Mouse (Mus musculus) heart, postnatal 0 days (tissue): ENCODE data around the gene Megf11. TPM values are rescaled to one million over a fixed set of nuclear protein-coding genes. Genes with fewer than 3 reads are reported as not detected.

ENCODE experiments used
- ATAC-seq: fragments of 200-750 bp; cut with Nextera tagmentation; 2 replicates; pipeline ENCODE4 v1.8.0; 2017; ENCODE audit warnings: low read depth, moderate number of reproducible peaks, moderate library complexity; ENCODE audit not compliant: insufficient read depth
- DNase-seq: peaks from one replicate; pipeline ENCODE4 v3.0.0-alpha.2; 2016; ENCODE audit warnings: low spot score
- H3K27ac ChIP-seq: fragments of 300-500 bp; sonication (generic); 2 replicates; pipeline ENCODE4 v1.5.1; 2014; ENCODE audit warnings: low read depth, mild to moderate bottlenecking
- H3K27me3 ChIP-seq: fragments of 300-500 bp; sonication (generic); 2 replicates; pipeline ENCODE4 v1.6.1; 2014; ENCODE audit warnings: low read length, mixed read lengths; ENCODE audit not compliant: control insufficient read depth, insufficient read depth
- H3K36me3 ChIP-seq: fragments of 300-500 bp; sonication (generic); replicated peaks from 2 replicates; pipeline ENCODE4 v1.6.1; 2014; ENCODE audit warnings: low read length, mixed read lengths; ENCODE audit not compliant: control insufficient read depth, insufficient read depth
- H3K4me1 ChIP-seq: fragments of 300-500 bp; sonication (generic); 2 replicates; pipeline ENCODE4 v1.6.1; 2014; ENCODE audit warnings: antibody characterized with exemption; ENCODE audit not compliant: control insufficient read depth, insufficient read depth
- H3K4me2 ChIP-seq: fragments of 300-500 bp; sonication (generic); 2 replicates; pipeline ENCODE4 v1.6.1; 2014; ENCODE audit warnings: low read depth, mild to moderate bottlenecking, low read length, moderate library complexity
- H3K4me3 ChIP-seq: fragments of 300-500 bp; sonication (generic); 2 replicates; pipeline ENCODE4 v1.5.1; 2014; ENCODE audit warnings: low read depth, low read length
- H3K9ac ChIP-seq: fragments of 300-500 bp; sonication (generic); replicated peaks from 2 replicates; pipeline ENCODE4 v1.6.1; 2014; ENCODE audit warnings: low read depth, low read length, mixed read lengths
- H3K9me3 ChIP-seq: fragments of 300-500 bp; sonication (generic); replicated peaks from 2 replicates; pipeline ENCODE4 v1.6.1; 2016; ENCODE audit warnings: low read length; ENCODE audit not compliant: control insufficient read depth
- CTCF ChIP-seq: IDR thresholded peaks from 2 replicates; pipeline ENCODE4 v1.5.1; 2016; ENCODE audit warnings: antibody characterized with exemption, control low read depth, low read depth
- EP300 ChIP-seq: IDR thresholded peaks from 2 replicates; pipeline ENCODE4 v1.6.1; 2016; ENCODE audit warnings: antibody characterized with exemption, low read depth
- WGBS: fragments of 180-500 bp; shearing (Covaris S2); extraction: QIAGEN DNeasy Blood & Tissue Kit; methylation state at CpG from one replicate; pipeline ENCODE4 v1.1.7; 2014; 5-methylcytosine and 5-hydroxymethylcytosine counted together
- polyA plus RNA-seq: library from polyadenylated mRNA; unstranded; fragments of >200 nt; fragmentation: Nextera tagmentation; extraction: Ambion mirVana; gene quantifications from 2 replicates; pipeline ENCODE4 v1.2.1, GENCODE M21; 2015
- total RNA-seq: library from RNA; depleted of rRNA; stranded (reverse); fragments of >200 nt; gene quantifications from 2 replicates; pipeline ENCODE4 v1.2.3, GENCODE M21; 2014; ENCODE audit warnings: low replicate concordance

The Megf11 gene
- total and polyA plus RNA-seq, 2 experiments from 2014 or later, result 0.18 to 0.23 TPM

- no peak overlapping the region for H3K9ac ChIP-seq
- TF ChIP-seq EP300 (no peak), CTCF (no peak)
- H3K27ac ChIP-seq, result no peak overlapping the region
- DNase-seq, result no peak
- no peaks in the 10 kb centered on the region for H3K4me1 ChIP-seq
- no peak for ATAC-seq
- H3K36me3 ChIP-seq, result no peaks in the 10 kb centered on the region
- H3K27me3 ChIP-seq, result no peaks in the 10 kb centered on the region
- WGBS, result 89% methylated on average over 8 of the region's 8 CpGs
- H3K4me3 ChIP-seq, result no peak overlapping the region
- H3K4me2 ChIP-seq, result no peak overlapping the region
- no peaks in the 10 kb centered on the region for H3K9me3 ChIP-seq
Observed at GRCm38 (mm10) chr9:64408821-64409220, 23.4 kb downstream of the Megf11 start.

DNA sequence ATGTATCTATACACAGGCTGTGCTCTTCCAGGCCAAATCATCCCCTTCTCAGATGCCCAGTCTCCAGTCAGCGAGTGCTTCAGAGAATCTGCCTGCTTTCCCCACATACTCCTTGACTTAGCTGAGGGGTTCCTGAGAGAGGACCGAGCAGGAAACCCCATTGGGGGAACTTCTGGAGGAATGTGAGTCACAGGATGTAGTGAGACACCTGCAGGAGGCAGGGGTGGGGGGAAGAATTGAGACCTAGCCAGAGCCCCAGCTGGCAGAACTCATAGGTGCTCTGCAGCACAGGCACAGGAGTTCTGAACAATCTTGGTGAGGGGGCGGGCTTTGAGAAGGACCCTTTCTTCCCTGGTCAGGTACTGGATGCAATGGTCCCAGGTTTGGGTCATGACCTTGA is 35.0 kb downstream of the Megf11 start:
- Histone ChIP-seq H3K4me1 (no peaks in the 10 kb centered on the region), H3K27ac (no peak overlapping the region), H3K4me3 (no peak overlapping the region), H3K4me2 (no peak overlapping the region), H3K27me3 (no peaks in the 10 kb centered on the region), H3K9ac (no peak overlapping the region), H3K9me3 (no peaks in the 10 kb centered on the region), H3K36me3 (no peaks in the 10 kb centered on the region)
- 69% methylated on average over 3 of the region's 3 CpGs for WGBS
- no peak for TF ChIP-seq EP300
- no peak for TF ChIP-seq CTCF
- DNase-seq (no peak), ATAC-seq (no peak)

- DNase-seq, result no peak
- Histone ChIP-seq H3K9me3 (no peaks in the 10 kb centered on the region), H3K27me3 (no peaks in the 10 kb centered on the region), H3K4me2 (no peak overlapping the region), H3K27ac (no peak overlapping the region), H3K4me1 (no peaks in the 10 kb centered on the region), H3K36me3 (no peaks in the 10 kb centered on the region), H3K9ac (no peak overlapping the region), H3K4me3 (no peak overlapping the region)
- 73% methylated on average over 8 of the region's 8 CpGs for WGBS
- TF ChIP-seq CTCF (no peak), EP300 (no peak)
- no peak for ATAC-seq
Observed at GRCm38 (mm10) chr9:64421986-64422616, 36.7 kb downstream of the Megf11 start.

- Histone ChIP-seq H3K27ac (no peak overlapping the region), H3K4me2 (no peak overlapping the region), H3K36me3 (no peaks in the 10 kb centered on the region), H3K4me3 (no peak overlapping the region), H3K27me3 (no peaks in the 10 kb centered on the region), H3K9ac (no peak overlapping the region), H3K9me3 (no peaks in the 10 kb centered on the region), H3K4me1 (no peaks in the 10 kb centered on the region)
- ATAC-seq, result no peak
- DNase-seq, result no peak
- WGBS, result 86% methylated on average over 1 of the region's 1 CpGs
- no peak for TF ChIP-seq CTCF
Observed at GRCm38 (mm10) chr9:64423912-64424311, 38.5 kb downstream of the Megf11 start.

DNA sequence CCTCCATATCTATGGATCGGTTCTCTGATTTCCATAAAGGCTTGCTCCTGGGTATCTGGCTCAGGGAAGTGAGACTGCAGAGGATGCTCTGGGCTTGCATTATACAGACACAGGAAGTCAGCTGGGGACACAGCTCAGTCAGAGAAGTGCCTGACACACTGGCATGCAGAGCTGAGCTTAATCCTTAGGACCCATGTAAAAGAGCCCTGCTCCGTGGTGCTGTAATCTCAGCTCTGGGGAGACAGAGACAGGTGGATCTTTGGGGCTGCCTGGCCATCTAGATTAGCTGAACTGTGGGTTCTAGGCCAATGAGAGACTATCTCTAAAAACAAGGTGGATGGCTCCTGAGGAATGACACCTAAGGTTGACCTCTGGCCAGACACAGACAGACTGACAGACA is 50.7 kb downstream of the Megf11 start:
- no peaks in the 10 kb centered on the region for H3K27me3 ChIP-seq
- no peak overlapping the region for H3K4me2 ChIP-seq
- no peaks in the 10 kb centered on the region for H3K36me3 ChIP-seq
- no peak overlapping the region for H3K9ac ChIP-seq
- no peaks in the 10 kb centered on the region for H3K9me3 ChIP-seq
- H3K4me3 ChIP-seq, result no peak overlapping the region
- H3K4me1 ChIP-seq, result no peaks in the 10 kb centered on the region
- no peak for TF ChIP-seq CTCF
- no peak for TF ChIP-seq EP300
- DNase-seq (no peak), ATAC-seq (no peak)
- H3K27ac ChIP-seq, result no peak overlapping the region
- 56% methylated on average over 2 of the region's 2 CpGs for WGBS

DNA sequence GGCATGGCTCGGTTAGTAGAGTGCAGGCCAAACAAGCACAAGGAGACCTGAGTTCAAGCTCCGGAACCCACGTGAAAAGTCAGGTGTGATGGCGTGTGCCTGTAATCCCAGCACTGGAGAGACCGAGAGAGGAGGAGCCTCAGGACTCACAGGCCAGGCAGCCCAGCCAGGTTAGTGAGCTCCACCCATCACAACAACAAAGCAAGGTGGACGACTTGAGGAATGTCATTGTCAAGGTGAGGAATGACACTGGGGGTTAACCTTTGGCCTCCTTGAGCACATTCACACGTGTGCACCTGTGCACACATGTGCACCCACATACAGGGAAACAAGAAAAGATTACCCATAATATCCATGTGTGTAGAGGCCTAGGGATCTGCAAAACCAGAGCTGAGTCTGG is 54.7 kb downstream of the Megf11 start:
- TF ChIP-seq CTCF, result no peak
- TF ChIP-seq EP300, result no peak
- Histone ChIP-seq H3K9ac (no peak overlapping the region), H3K4me3 (no peak overlapping the region), H3K9me3 (no peaks in the 10 kb centered on the region), H3K4me2 (no peak overlapping the region), H3K27me3 (no peaks in the 10 kb centered on the region), H3K36me3 (no peaks in the 10 kb centered on the region), H3K27ac (no peak overlapping the region), H3K4me1 (no peaks in the 10 kb centered on the region)
- ATAC-seq, result no peak
- WGBS, result 75% methylated on average over 7 of the region's 7 CpGs
- no peak for DNase-seq
